Mouse (Mus musculus): ENCODE measurements around the gene Dnah7c. TPM values are rescaled to one million over a fixed set of nuclear protein-coding genes. Genes with fewer than 3 reads are reported as not detected.
"Not testable (repeated sequence)": the region's sequence is repeated elsewhere in the genome, so short reads cannot be mapped to it uniquely, and the experiment has no call there.

Gene Dnah7c
- polyA plus RNA-seq, 1 experiment: 0.37 TPM

GRCm38 (mm10) chr1:46769318-46769717 is 343.9 kb downstream of the Dnah7c start:
- not testable (repeated sequence) for H3K4me1 ChIP-seq (ENCODE audit: control insufficient read depth, insufficient read depth, low read length); DNase-seq; H3K4me3 ChIP-seq (replicated peaks; ENCODE audit: extremely low read depth, low read depth, low read length)

DNA sequence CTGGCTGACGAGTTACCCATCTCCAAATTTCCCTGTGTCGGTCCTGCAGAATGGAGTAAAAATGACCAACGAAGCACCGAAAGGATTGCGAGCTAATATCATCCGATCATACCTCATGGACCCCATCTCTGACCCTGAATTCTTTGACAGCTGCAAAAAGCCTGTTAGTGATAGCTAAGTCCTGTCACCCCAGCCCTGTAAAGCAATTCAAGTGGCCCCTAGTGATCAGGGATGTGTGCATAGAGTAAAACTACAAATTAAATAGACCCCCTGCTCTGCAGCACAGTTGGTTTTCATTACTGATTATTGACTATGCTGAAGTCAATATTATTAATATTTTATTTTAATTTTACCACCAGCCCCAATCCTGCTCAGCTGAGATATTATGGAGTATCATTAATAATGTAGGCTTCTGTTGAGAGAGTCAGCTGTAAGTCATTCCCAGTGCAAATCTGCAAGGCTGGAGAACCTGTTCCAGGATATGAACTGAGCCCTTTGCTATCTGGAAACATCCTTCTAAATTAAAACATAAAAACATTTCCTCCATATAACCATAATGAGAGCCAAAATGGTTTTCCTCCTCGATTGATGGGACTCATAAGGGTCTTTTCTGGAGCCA is 344.8 kb downstream of the Dnah7c start:
- H3K4me3 ChIP-seq (replicated peaks; ENCODE audit: extremely low read depth, low read depth, low read length); H3K4me1 ChIP-seq (ENCODE audit: control insufficient read depth, insufficient read depth, low read length); DNase-seq: not testable (repeated sequence)
- 86% methylated on average over 7 of the region's 7 CpGs for whole genome bisulfite sequencing

GRCm38 (mm10) chr1:46782227-46782626 is 356.8 kb downstream of the Dnah7c start:
- WGBS: 38% methylated on average over 4 of the region's 4 CpGs
- not testable (repeated sequence) for H3K4me3 ChIP-seq (replicated peaks; ENCODE audit: extremely low read depth, low read depth, low read length); DNase-seq; H3K4me1 ChIP-seq (ENCODE audit: control insufficient read depth, insufficient read depth, low read length)

DNA sequence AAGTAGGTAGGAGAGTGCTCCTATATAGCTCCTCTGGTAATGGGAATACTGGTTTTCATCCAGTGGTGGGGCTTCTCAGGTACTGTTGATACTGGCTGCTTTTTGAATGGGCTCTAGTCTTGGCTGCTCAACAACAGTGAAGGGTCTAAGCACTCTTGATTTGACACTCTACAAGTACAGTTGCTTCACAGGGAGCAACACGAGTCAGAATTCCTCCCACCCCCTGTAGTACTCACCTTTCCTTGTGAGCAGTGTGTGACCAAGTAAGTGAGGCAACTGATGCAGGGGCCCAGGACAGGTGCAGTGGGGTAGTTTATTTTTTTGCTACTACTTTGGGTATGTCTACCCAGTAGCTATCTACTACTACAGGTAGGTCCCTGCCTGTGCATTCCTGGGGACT is 379.7 kb downstream of the Dnah7c start:
- TF ChIP-seq POLR2A (IDR thresholded peaks at IDR 0.05; ENCODE audit: borderline replicate concordance, extremely low read depth, low read depth, low read length) (no peak), CTCF (IDR thresholded peaks at IDR 0.05; ENCODE audit: insufficient read depth, low read length) (no peak)
- WGBS: 63% methylated on average over 1 of the region's 1 CpGs

DNA sequence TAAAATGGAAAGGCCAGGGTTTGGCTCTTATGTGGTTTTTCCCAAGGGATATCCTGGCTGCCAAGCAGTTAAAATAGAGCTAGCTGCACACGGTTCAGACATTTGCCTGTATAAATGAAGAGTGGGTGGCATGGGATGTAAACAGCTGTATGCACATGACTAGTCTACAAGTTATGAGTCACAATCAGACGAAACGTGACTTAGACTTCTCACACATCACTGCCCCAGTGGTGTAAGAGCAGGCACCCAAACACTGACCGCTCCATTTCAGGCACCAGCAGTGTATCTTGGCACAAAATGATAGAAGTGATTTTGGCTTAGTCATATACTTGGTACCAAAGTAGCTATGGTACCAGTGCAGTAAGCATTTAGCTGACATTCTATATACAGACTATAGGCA is 383.2 kb downstream of the Dnah7c start:
- WGBS: 80% methylated on average over 4 of the region's 4 CpGs
- not testable (repeated sequence) for H3K4me1 ChIP-seq (ENCODE audit: control insufficient read depth, insufficient read depth, low read length)

More for the DNA sequence above, 379.7 kb downstream of the Dnah7c start:
- no peaks in the 10 kb centered on the region for H3K4me1 ChIP-seq (ENCODE audit: control insufficient read depth, insufficient read depth, low read length)
- no peak overlapping the region for H3K4me3 ChIP-seq (replicated peaks; ENCODE audit: extremely low read depth, low read depth, low read length)
- DNase-seq: no peak

DNA sequence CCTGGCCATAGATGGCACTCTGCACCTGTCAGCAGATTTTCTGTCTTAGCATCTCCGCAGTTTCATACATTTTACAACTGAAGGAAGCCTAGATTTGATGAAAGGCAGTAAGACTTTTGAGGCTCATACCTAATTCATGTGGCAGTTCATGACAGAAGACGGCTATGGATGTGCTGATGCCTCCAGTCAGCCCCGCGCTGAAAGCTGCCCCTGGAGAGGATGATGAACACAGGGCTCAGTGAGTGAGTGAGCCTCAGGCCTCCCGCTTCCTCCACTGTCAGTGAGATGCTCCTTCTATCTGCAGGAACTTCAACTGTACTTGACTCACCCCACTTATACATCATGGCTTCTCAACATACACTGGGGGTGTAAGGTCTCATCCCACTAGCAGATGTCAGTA is 392.5 kb downstream of the Dnah7c start:
- WGBS: 94% methylated on average over 5 of the region's 5 CpGs
- Histone ChIP-seq H3K4me1 (ENCODE audit: control insufficient read depth, insufficient read depth, low read length) (no peaks in the 10 kb centered on the region), H3K4me3 (replicated peaks; ENCODE audit: extremely low read depth, low read depth, low read length) (no peak overlapping the region)
- no peak for DNase-seq
- TF ChIP-seq POLR2A (IDR thresholded peaks at IDR 0.05; ENCODE audit: borderline replicate concordance, extremely low read depth, low read depth, low read length): no peak
- TF ChIP-seq CTCF (IDR thresholded peaks at IDR 0.05; ENCODE audit: insufficient read depth, low read length): no peak

More for the DNA sequence above, 383.2 kb downstream of the Dnah7c start:
- H3K4me3 ChIP-seq (replicated peaks; ENCODE audit: extremely low read depth, low read depth, low read length); DNase-seq: not testable (repeated sequence)

DNA sequence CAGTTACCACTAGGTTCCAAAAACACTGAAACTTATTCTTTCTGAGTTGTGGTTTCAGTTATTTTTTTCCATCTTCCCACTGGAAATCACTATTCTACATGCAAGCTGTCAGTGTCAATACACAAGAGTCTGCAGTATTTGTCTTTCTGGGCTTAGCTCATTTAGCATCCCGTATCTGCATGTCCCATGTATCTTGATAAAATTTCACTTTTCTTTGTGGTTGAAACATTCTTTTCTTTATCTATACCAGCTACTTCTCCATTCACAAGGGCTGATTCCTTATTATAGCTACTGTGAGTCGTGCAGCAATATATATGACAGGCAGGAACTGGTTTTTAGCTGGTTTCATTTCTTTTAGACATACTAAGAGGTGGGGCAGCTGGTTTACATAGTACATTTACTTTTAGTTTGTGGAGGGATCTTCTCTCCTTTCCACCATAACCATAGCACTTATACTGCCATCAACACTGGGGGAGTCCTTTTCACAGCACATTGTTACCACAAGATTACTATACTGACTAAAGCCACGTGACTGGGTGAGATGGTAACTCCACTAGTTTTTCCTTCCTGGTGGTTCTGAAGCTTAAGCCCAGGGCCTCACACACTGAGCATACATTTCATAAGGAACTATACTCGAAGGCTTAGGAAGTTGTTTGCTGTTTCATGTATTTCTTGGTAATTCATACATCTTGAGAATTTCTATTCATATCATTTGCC is 397.0 kb downstream of the Dnah7c start:
- no peak for DNase-seq
- Histone ChIP-seq H3K4me3 (replicated peaks; ENCODE audit: extremely low read depth, low read depth, low read length) (no peak overlapping the region), H3K4me1 (ENCODE audit: control insufficient read depth, insufficient read depth, low read length) (no peaks in the 10 kb centered on the region)
- WGBS: 85% methylated on average over 4 of the region's 4 CpGs
- TF ChIP-seq POLR2A (IDR thresholded peaks at IDR 0.05; ENCODE audit: borderline replicate concordance, extremely low read depth, low read depth, low read length): no peak
- no peak for TF ChIP-seq CTCF (IDR thresholded peaks at IDR 0.05; ENCODE audit: insufficient read depth, low read length)

GRCm38 (mm10) chr1:46830066-46830843 is 404.9 kb downstream of the Dnah7c start:
- WGBS: 88% methylated on average over 2 of the region's 2 CpGs
- Histone ChIP-seq H3K4me1 (ENCODE audit: control insufficient read depth, insufficient read depth, low read length) (no peaks in the 10 kb centered on the region), H3K4me3 (replicated peaks; ENCODE audit: extremely low read depth, low read depth, low read length) (no peak overlapping the region)
- no peak for DNase-seq
- no peak for TF ChIP-seq CTCF (IDR thresholded peaks at IDR 0.05; ENCODE audit: insufficient read depth, low read length)
- no peak for TF ChIP-seq POLR2A (IDR thresholded peaks at IDR 0.05; ENCODE audit: borderline replicate concordance, extremely low read depth, low read depth, low read length)

DNA sequence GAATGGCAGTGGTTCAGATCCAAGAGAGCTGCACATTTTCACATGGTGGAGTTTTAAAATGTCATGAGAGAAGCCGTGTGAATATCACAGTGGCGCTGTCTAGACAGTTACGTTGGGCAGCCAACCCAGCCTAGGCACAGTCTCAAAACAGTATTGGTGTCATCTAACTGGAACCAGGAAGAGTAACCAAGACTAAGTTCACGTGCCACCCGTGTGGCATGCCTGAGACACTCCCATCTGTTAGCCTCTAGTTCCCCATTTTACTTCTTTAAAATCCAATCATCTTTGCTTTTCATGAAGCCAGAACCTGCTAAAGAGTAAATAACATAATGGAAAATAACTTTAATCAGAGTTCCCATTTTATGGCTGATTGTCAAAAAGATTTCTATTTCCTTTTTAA is 406.5 kb downstream of the Dnah7c start:
- no peaks in the 10 kb centered on the region for H3K4me1 ChIP-seq (ENCODE audit: control insufficient read depth, insufficient read depth, low read length)
- TF ChIP-seq CTCF (IDR thresholded peaks at IDR 0.05; ENCODE audit: insufficient read depth, low read length) (no peak), POLR2A (IDR thresholded peaks at IDR 0.05; ENCODE audit: borderline replicate concordance, extremely low read depth, low read depth, low read length) (no peak)
- DNase-seq: no peak
- H3K4me3 ChIP-seq (replicated peaks; ENCODE audit: extremely low read depth, low read depth, low read length): no peak overlapping the region
- 87% methylated on average over 5 of the region's 5 CpGs for WGBS

- H3K4me1 ChIP-seq (ENCODE audit: control insufficient read depth, insufficient read depth, low read length): no peaks in the 10 kb centered on the region
- no peak for TF ChIP-seq POLR2A (IDR thresholded peaks at IDR 0.05; ENCODE audit: borderline replicate concordance, extremely low read depth, low read depth, low read length)
- no peak for TF ChIP-seq CTCF (IDR thresholded peaks at IDR 0.05; ENCODE audit: insufficient read depth, low read length)
- 52% methylated on average over 4 of the region's 4 CpGs for WGBS
- H3K4me3 ChIP-seq (replicated peaks; ENCODE audit: extremely low read depth, low read depth, low read length): no peak overlapping the region
- DNase-seq: no peak
Measured at GRCm38 (mm10) chr1:46843406-46843805, 418.0 kb downstream of the Dnah7c start.
